Mouse (Mus musculus): Measurements from ENCODE around the gene Gm10320.

- TF ChIP-seq POLR2A (IDR thresholded peaks at IDR 0.05; ENCODE audit: control insufficient read depth, extremely low read depth, insufficient read depth, low read length, poor library complexity) (no peak), CTCF (IDR thresholded peaks at IDR 0.05; ENCODE audit: borderline replicate concordance, control insufficient read depth, extremely low read depth, insufficient read depth, low read length, poor library complexity) (no peak)
Measured at GRCm38 (mm10) chr13:98503601-98504000, 11.8 kb upstream of the Gm10320 start.
